Mouse (Mus musculus): ENCODE results near the gene Serpina12. TPM values are rescaled to one million over a fixed set of nuclear protein-coding genes. Genes with fewer than 3 reads are reported as not detected.

The Serpina12 gene
- polyA plus RNA-seq, 1 experiment from 2014 or later: not detected

DNA sequence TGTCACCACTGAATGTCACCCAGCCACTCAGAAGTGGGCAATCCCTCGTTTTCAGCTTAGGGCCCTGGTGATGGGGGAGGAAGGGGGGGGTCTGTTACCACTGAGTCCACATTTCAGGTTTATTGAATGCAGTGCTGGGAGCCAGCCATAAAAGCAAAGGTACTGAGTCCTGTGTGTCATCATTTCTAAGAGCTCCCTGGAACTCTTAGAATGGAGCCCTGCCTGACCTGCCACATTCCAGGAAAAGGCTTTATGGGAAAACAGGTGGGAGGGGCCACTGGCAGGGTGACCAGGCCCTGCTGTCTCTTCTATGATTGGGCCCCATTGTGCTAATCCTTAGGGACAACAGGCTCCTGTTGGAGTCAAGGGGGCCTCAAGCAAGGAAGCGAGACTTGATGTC lies 47.7 kb downstream of the Serpina12 start:
- 68% methylated on average over 2 of the region's 2 CpGs for WGBS
- peak; percentile 29; the same call in 1 of the 2 replicates for ATAC-seq

GRCm38 (mm10) chr12:103995292-103996072 lies 48.8 kb downstream of the Serpina12 start:
- Histone ChIP-seq H3K4me1 (ENCODE audit: control insufficient read depth, insufficient read depth, low read length) (no peaks in the 10 kb centered on the region), H3K27me3 (replicated peaks; ENCODE audit: control insufficient read depth, insufficient read depth, low read length) (no peaks in the 10 kb centered on the region), H3K27ac (ENCODE audit: low read length) (no peak overlapping the region), H3K9ac (ENCODE audit: low read depth, low read length) (no peak overlapping the region), H3K36me3 (ENCODE audit: control insufficient read depth, insufficient read depth, low read length) (no peaks in the 10 kb centered on the region), H3K4me3 (ENCODE audit: low read length) (no peak overlapping the region), H3K9me3 (ENCODE audit: control insufficient read depth, low read length) (no peaks in the 10 kb centered on the region), H3K4me2 (ENCODE audit: low read depth, low read length) (no peak overlapping the region)
- ATAC-seq: peak; percentile 37; the same call in 1 of the 2 replicates
- 33% methylated on average over 5 of the region's 5 CpGs for WGBS

More for the DNA sequence above, 47.7 kb downstream of the Serpina12 start:
- Histone ChIP-seq H3K9ac (ENCODE audit: low read depth, low read length) (no peak overlapping the region), H3K4me3 (ENCODE audit: low read length) (no peak overlapping the region), H3K27ac (ENCODE audit: low read length) (no peak overlapping the region), H3K36me3 (ENCODE audit: control insufficient read depth, insufficient read depth, low read length) (no peaks in the 10 kb centered on the region), H3K27me3 (replicated peaks; ENCODE audit: control insufficient read depth, insufficient read depth, low read length) (no peaks in the 10 kb centered on the region), H3K4me2 (ENCODE audit: low read depth, low read length) (no peak overlapping the region), H3K9me3 (ENCODE audit: control insufficient read depth, low read length) (no peaks in the 10 kb centered on the region), H3K4me1 (ENCODE audit: control insufficient read depth, insufficient read depth, low read length) (no peaks in the 10 kb centered on the region)

- Histone ChIP-seq H3K36me3 (ENCODE audit: control insufficient read depth, insufficient read depth, low read length) (no peaks in the 10 kb centered on the region), H3K9ac (ENCODE audit: low read depth, low read length) (no peak overlapping the region), H3K4me3 (ENCODE audit: low read length) (no peak overlapping the region), H3K4me2 (ENCODE audit: low read depth, low read length) (no peak overlapping the region), H3K4me1 (ENCODE audit: control insufficient read depth, insufficient read depth, low read length) (no peaks in the 10 kb centered on the region), H3K9me3 (ENCODE audit: control insufficient read depth, low read length) (no peaks in the 10 kb centered on the region), H3K27me3 (replicated peaks; ENCODE audit: control insufficient read depth, insufficient read depth, low read length) (no peaks in the 10 kb centered on the region), H3K27ac (ENCODE audit: low read length) (no peak overlapping the region)
- ATAC-seq: no peak
- WGBS: 69% methylated on average over 7 of the region's 7 CpGs
Observed at GRCm38 (mm10) chr12:103992945-103993344, 51.3 kb downstream of the Serpina12 start.

GRCm38 (mm10) chr12:103989857-103990256 lies 54.4 kb downstream of the Serpina12 start, which contains the start of gene Serpina11:
Gene Serpina11, minus strand, starts transcription at chr12:103989957.
- H3K4me1 ChIP-seq (ENCODE audit: control insufficient read depth, insufficient read depth, low read length): no peaks in the 10 kb centered on the region
- no peak within 1 kb of the TSS for H3K27ac ChIP-seq (ENCODE audit: low read length)
- no peak within 1 kb of the TSS for H3K4me2 ChIP-seq (ENCODE audit: low read depth, low read length)
- H3K36me3 ChIP-seq (ENCODE audit: control insufficient read depth, insufficient read depth, low read length): no peaks in the 10 kb centered on the region
- no peak within 1 kb of the TSS for H3K4me3 ChIP-seq (ENCODE audit: low read length)
- no peak for ATAC-seq
- H3K27me3 ChIP-seq (replicated peaks; ENCODE audit: control insufficient read depth, insufficient read depth, low read length): no peaks in the 10 kb centered on the region
- 89% methylated on average over 6 of the region's 6 CpGs for WGBS
- H3K9me3 ChIP-seq (ENCODE audit: control insufficient read depth, low read length): no peaks in the 10 kb centered on the region
- H3K9ac ChIP-seq (ENCODE audit: low read depth, low read length): no peak within 1 kb of the TSS

DNA sequence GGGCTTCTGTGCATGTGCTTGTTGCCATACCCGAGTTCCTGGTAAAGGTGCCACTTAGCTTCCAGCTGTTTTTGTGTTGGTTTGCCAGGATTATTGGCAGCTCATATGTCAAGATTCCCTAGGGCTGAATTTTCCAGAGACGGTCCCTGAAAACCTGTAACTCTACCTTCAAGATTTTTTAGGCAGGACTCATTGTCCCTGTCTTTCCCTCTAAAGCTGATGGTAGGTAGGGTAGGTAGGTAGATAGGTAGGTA lies 54.8 kb downstream of the Serpina12 start:
- Histone ChIP-seq H3K4me1 (ENCODE audit: control insufficient read depth, insufficient read depth, low read length) (no peaks in the 10 kb centered on the region), H3K36me3 (ENCODE audit: control insufficient read depth, insufficient read depth, low read length) (no peaks in the 10 kb centered on the region), H3K9ac (ENCODE audit: low read depth, low read length) (no peak overlapping the region), H3K4me3 (ENCODE audit: low read length) (no peak overlapping the region), H3K27ac (ENCODE audit: low read length) (no peak overlapping the region), H3K27me3 (replicated peaks; ENCODE audit: control insufficient read depth, insufficient read depth, low read length) (no peaks in the 10 kb centered on the region), H3K9me3 (ENCODE audit: control insufficient read depth, low read length) (no peaks in the 10 kb centered on the region), H3K4me2 (ENCODE audit: low read depth, low read length) (no peak overlapping the region)
- no peak for ATAC-seq
- WGBS: 54% methylated on average over 2 of the region's 2 CpGs

GRCm38 (mm10) chr12:103988754-103989513 lies 55.3 kb downstream of the Serpina12 start:
- 33% methylated on average over 14 of the region's 14 CpGs for WGBS
- H3K4me2 ChIP-seq (ENCODE audit: low read depth, low read length): no peak overlapping the region
- no peaks in the 10 kb centered on the region for H3K36me3 ChIP-seq (ENCODE audit: control insufficient read depth, insufficient read depth, low read length)
- no peaks in the 10 kb centered on the region for H3K4me1 ChIP-seq (ENCODE audit: control insufficient read depth, insufficient read depth, low read length)
- peak; percentile 79 for ATAC-seq
- H3K9ac ChIP-seq (ENCODE audit: low read depth, low read length): no peak overlapping the region
- no peaks in the 10 kb centered on the region for H3K9me3 ChIP-seq (ENCODE audit: control insufficient read depth, low read length)
- no peaks in the 10 kb centered on the region for H3K27me3 ChIP-seq (replicated peaks; ENCODE audit: control insufficient read depth, insufficient read depth, low read length)
- no peak overlapping the region for H3K27ac ChIP-seq (ENCODE audit: low read length)
- H3K4me3 ChIP-seq (ENCODE audit: low read length): no peak overlapping the region

DNA sequence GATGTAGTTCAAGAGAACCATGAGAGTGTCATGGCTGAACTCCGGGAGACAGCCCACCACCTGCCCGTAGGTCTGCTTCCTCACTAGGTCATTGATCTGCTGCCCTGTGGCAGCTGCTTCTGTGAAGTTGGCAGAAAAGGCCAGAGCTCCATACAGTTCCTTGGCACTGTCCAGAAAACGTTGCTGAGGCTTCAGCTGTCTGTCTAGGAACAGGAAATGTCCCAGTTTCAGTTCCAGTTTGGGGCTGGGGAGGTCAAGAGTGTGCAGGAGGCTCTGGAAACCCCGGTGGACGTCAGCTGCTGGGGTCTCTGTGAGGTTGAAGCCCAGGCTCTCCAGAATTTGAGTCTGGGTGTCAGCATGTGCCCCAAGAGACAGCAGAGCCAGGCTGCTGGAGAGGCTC lies 58.4 kb downstream of the Serpina12 start:
- Histone ChIP-seq H3K9ac (ENCODE audit: low read depth, low read length) (no peak overlapping the region), H3K27me3 (replicated peaks; ENCODE audit: control insufficient read depth, insufficient read depth, low read length) (no peaks in the 10 kb centered on the region), H3K4me3 (ENCODE audit: low read length) (no peak overlapping the region), H3K27ac (ENCODE audit: low read length) (no peak overlapping the region), H3K4me1 (ENCODE audit: control insufficient read depth, insufficient read depth, low read length) (no peaks in the 10 kb centered on the region), H3K36me3 (ENCODE audit: control insufficient read depth, insufficient read depth, low read length) (no peaks in the 10 kb centered on the region), H3K9me3 (ENCODE audit: control insufficient read depth, low read length) (no peaks in the 10 kb centered on the region), H3K4me2 (ENCODE audit: low read depth, low read length) (no peak overlapping the region)
- WGBS: 61% methylated on average over 5 of the region's 5 CpGs
- ATAC-seq: no peak

DNA sequence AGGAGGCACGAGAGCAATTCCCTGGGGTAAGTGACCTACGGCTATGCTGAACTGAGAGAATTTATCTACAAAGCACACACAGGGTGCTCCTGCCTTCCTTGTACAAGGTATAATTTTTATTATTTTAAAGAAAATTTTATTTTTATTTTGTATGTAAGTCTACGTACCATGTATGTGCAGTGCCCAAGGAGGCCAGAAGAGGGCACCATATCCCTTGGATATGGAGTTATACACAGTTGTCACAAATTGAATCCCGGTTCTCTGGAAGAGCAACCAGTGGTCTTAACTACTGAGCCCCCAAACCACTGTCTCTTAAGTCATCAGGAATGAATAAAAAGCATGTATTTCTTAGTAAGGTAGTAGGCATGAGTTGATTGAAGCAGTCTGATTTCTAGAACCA lies 59.3 kb downstream of the Serpina12 start:
- Histone ChIP-seq H3K4me3 (ENCODE audit: low read length) (no peak overlapping the region), H3K36me3 (ENCODE audit: control insufficient read depth, insufficient read depth, low read length) (no peaks in the 10 kb centered on the region), H3K4me2 (ENCODE audit: low read depth, low read length) (no peak overlapping the region), H3K27me3 (replicated peaks; ENCODE audit: control insufficient read depth, insufficient read depth, low read length) (no peaks in the 10 kb centered on the region), H3K27ac (ENCODE audit: low read length) (no peak overlapping the region), H3K9me3 (ENCODE audit: control insufficient read depth, low read length) (no peaks in the 10 kb centered on the region), H3K4me1 (ENCODE audit: control insufficient read depth, insufficient read depth, low read length) (no peaks in the 10 kb centered on the region), H3K9ac (ENCODE audit: low read depth, low read length) (no peak overlapping the region)
- ATAC-seq: no peak
- 62% methylated on average over 4 of the region's 4 CpGs for WGBS

DNA sequence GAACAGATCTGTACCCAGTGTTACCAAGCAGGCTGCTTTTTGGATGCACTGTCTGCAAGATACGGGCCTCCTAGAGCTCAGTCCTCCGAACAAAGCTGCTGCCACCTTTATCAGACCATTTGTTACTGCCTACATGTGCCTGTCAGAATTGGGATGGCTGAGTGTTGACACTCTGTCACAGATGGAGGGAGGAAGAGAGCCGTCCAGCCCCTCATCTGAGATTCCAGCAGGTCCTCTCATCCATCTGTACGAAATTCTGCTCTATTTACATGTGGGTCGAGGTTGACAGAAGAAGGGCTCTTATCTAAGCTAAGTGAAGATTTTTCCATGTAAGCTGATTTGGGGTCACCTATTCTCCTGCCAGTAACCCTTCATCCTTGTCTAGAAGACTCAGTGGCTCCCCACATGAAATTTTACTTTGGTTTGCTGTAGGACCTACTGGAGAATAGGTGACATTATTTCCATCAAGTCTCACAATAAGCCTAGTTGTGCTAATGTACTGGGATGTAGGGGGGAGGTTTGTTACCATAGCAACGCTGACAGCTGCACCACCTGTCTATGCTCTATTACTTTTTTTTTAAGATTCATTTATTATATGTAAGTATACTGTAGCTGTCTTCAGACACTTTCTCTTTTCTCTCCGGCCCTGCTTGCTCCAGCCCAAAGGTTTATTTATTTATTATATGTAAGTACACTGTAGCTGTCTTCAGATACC lies 62.4 kb downstream of the Serpina12 start:
- WGBS: 73% methylated on average over 7 of the region's 7 CpGs

More for the DNA sequence above, 62.4 kb downstream of the Serpina12 start:
- no peaks in the 10 kb centered on the region for H3K36me3 ChIP-seq (ENCODE audit: control insufficient read depth, insufficient read depth, low read length)
- H3K4me2 ChIP-seq (ENCODE audit: low read depth, low read length): no peak overlapping the region
- no peaks in the 10 kb centered on the region for H3K9me3 ChIP-seq (ENCODE audit: control insufficient read depth, low read length)
- H3K9ac ChIP-seq (ENCODE audit: low read depth, low read length): no peak overlapping the region
- H3K27me3 ChIP-seq (replicated peaks; ENCODE audit: control insufficient read depth, insufficient read depth, low read length): no peaks in the 10 kb centered on the region
- no peak overlapping the region for H3K27ac ChIP-seq (ENCODE audit: low read length)
- ATAC-seq: no peak
- no peaks in the 10 kb centered on the region for H3K4me1 ChIP-seq (ENCODE audit: control insufficient read depth, insufficient read depth, low read length)
- H3K4me3 ChIP-seq (ENCODE audit: low read length): no peak overlapping the region

All from intestine, embryonic 16.5 days (tissue).